Mouse (Mus musculus) stomach, postnatal 0 days (tissue): Measurements from ENCODE around the gene Hip1r.

Experiments used
- CTCF ChIP-seq: IDR thresholded peaks from 2 replicates; pipeline ENCODE4 v1.5.1; 2016; ENCODE audit warnings: antibody characterized with exemption, low read depth, mild to moderate bottlenecking, moderate library complexity
- EP300 ChIP-seq: optimal IDR thresholded peaks from 2 replicates; pipeline ENCODE3; 2016; ENCODE audit warnings: antibody characterized with exemption

- no peak for TF ChIP-seq EP300
- no peak for TF ChIP-seq CTCF
These were observed 62.9 kb downstream of the Hip1r start for GRCm38 (mm10) chr5:124036341-124036740.
